Mouse (Mus musculus) brain, embryonic 14.5 days (tissue): Measurements from ENCODE around the gene Ppia.

ENCODE experiments used
- CTCF ChIP-seq: fragments of 200-500 bp; IDR thresholded peaks from 2 replicates; pipeline ENCODE4 v1.5.1; 2012; ENCODE audit warnings: inconsistent platforms, mild to moderate bottlenecking, moderate library complexity, borderline replicate concordance; ENCODE audit not compliant: insufficient read depth, insufficient read length; ENCODE audit errors: extremely low read depth
- POLR2A ChIP-seq: fragments of 200-500 bp; IDR thresholded peaks from 2 replicates; pipeline ENCODE4 v1.6.1; 2012; ENCODE audit warnings: mild to moderate bottlenecking, inconsistent platforms, borderline replicate concordance; ENCODE audit not compliant: poor library complexity, insufficient read depth, insufficient read length, severe bottlenecking; ENCODE audit errors: extremely low read depth

DNA sequence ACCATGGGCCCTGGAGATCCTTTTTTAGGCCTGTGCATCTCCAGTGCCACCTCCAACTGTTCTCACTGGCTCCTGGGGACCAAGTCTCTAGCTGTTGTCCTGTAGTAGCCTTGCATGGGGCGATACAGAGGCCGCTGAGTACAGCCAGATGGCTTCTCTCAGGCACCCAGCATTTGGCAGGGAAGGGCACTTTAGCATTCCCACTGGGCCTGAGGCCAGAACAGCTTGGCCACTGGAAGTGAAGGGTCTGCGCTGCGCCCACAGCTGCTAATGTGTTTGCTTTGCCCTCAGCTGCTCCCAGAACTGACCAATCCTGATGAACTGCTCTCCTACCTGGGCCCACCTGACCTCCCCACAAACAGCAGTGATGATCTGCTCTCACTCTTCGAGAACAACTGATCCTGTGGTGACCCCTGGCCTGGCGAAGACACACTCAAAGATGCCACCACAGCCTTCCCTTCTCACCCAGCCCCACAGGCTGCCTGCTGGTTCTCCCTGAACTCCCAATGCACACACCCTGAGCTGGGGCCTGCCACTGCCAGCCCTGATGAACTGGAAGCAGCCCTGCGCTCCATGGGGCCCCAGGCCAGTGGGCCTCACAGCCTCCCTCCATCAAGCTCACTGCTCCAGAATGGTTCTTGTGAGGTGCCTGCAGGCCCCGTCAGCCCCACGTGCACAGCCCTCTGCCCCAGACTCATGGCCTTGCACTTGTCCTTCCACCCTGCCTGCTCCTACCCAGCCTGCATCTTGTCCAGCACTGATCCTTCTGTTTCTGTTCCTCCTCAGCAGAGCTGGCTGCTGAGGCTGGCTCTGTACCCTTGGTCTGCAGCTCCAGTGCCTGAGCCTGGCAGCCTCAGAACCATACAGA lies 10.3 kb upstream of the Ppia start:
- TF ChIP-seq CTCF (no peak), POLR2A (no peak)
